9 mouse cellular contexts compared by ENCODE assay signal in the genomic region with DNA sequence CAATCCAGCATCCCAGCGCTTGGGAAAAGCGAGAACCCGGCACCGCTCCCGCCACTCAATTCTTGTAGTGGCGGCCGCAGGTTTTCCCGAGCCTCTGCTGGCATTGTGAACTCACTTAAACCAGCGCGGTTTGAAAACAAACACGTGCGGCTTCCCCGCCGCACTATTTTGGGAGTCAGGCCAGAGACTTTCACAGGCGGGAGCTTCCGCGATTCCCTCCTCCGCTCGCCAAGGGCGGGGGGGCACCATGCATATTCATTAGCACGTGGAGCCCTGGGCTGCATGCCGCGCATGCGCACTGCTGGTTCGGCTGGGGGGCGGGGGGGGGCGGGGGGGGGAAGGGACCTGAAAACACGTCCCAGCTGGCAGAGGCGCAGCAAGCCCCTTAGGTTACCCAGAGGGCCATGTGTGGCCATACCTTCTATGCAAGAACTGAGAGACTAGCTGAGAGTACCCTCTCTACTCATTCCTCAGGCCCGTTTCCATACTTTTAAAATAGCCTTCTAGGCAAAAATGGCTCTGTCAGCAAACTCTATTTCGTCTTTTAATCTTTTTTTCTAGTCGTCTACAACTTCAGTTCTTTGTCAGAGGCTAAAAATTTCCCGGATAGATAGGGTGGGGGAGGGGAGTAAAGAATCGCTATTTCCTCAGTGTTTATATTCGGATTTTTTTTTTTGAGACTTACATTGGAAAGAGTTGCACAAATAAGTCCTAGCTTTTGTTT. TPM values are rescaled to one million over a fixed set of nuclear protein-coding genes. Genes with fewer than 3 reads are reported as not detected.
DNase-seq lines count a peak whose midpoint lies in the region; ATAC-seq lines count a peak whose summit lies in the region.
"Had no signal": no experiment of that assay in that cellular context is flagged by ENCODE, and none has a peak within 500 bp of the region (broad histone marks: within the 10 kb centered on the region; RNA-seq: fewer than 3 reads in every experiment).

No protein-coding gene starts in this region.

- WGBS in heart, embryonic 15.5 days, result 1% methylated on average over 35 of the region's 35 CpGs
- under 1% methylated on average over 34 of the region's 35 CpGs for WGBS in embryonic facial prominence, embryonic 13.5 days
- WGBS in limb, embryonic 13.5 days, result under 1% methylated on average over 33 of the region's 35 CpGs

- no peaks in the 10 kb centered on the region for H3K9me3 ChIP-seq in heart, embryonic 15.5 days (replicated peaks)
- H3K9me3 ChIP-seq in embryonic facial prominence, embryonic 13.5 days, result no peaks in the 10 kb centered on the region
- no peaks in the 10 kb centered on the region for H3K9me3 ChIP-seq in limb, embryonic 13.5 days

- no peak overlapping the region for H3K27ac ChIP-seq in heart, embryonic 15.5 days
- no peak overlapping the region for H3K27ac ChIP-seq in embryonic facial prominence, embryonic 13.5 days
- H3K27ac ChIP-seq in limb, embryonic 13.5 days, result no peak overlapping the region

- no peak overlapping the region for H3K9ac ChIP-seq in heart, embryonic 15.5 days
- no peak overlapping the region for H3K9ac ChIP-seq in embryonic facial prominence, embryonic 13.5 days
- no peak overlapping the region for H3K9ac ChIP-seq in limb, embryonic 13.5 days

- ATAC-seq in heart, embryonic 15.5 days (replicated peaks; ENCODE audit: insufficient number of reproducible peaks, insufficient read depth, low FRiP score, low read depth), result 0 out of 2 replicates have a peak, but pooled peaks have one; percentile 50
- peak; percentile 26; the same call in 1 of the 2 replicates for ATAC-seq in embryonic facial prominence, embryonic 13.5 days (ENCODE audit: insufficient number of reproducible peaks, insufficient read depth, low FRiP score, low TSS enrichment, low read depth)
- ATAC-seq in limb, embryonic 13.5 days (ENCODE audit: low FRiP score, low read depth), result peak; percentile 62

- H3K4me2 ChIP-seq in heart, embryonic 15.5 days, result peak overlapping the region; percentile 58
- H3K4me2 ChIP-seq in embryonic facial prominence, embryonic 13.5 days, result peak overlapping the region; percentile 51
- H3K4me2 ChIP-seq in limb, embryonic 13.5 days (replicated peaks), result peak overlapping the region; percentile 54

- H3K36me3 ChIP-seq in heart, embryonic 15.5 days, result no peaks in the 10 kb centered on the region
- no peaks in the 10 kb centered on the region for H3K36me3 ChIP-seq in embryonic facial prominence, embryonic 13.5 days
- no peaks in the 10 kb centered on the region for H3K36me3 ChIP-seq in limb, embryonic 13.5 days
- H3K36me3 ChIP-seq: G1E had no signal

- peak overlapping the region; percentile 34 for H3K4me3 ChIP-seq in heart, embryonic 15.5 days
- peak overlapping the region; percentile 32 for H3K4me3 ChIP-seq in embryonic facial prominence, embryonic 13.5 days
- H3K4me3 ChIP-seq in limb, embryonic 13.5 days, result peak overlapping the region; percentile 29

- H3K4me1 ChIP-seq in heart, embryonic 15.5 days (replicated peaks), result peaks cover 10% of the 10 kb centered on the region
- H3K4me1 ChIP-seq in embryonic facial prominence, embryonic 13.5 days, result no peaks in the 10 kb centered on the region; the same call in 1 of the 2 replicates
- H3K4me1 ChIP-seq in limb, embryonic 13.5 days, result 0 out of 2 replicates have a peak, but pooled peaks cover 6% of the 10 kb centered on the region

- DNase-seq in heart, adult 9 months (ENCODE audit: low spot score in 2 of 2), result no peak
- DNase-seq in ZHBTc4 (ENCODE audit: low read depth, low spot score), result peak; percentile 79
- DNase-seq in skeletal muscle tissue, adult 2 months (ENCODE audit: low read depth, low spot score), result peak; percentile 14
- DNase-seq in urinary bladder, postnatal 36 days (ENCODE audit: low spot score in 2 of 2), result no peak
- no peak for DNase-seq in ovary, postnatal 14 days (ENCODE audit: low spot score)

- H3K27me3 ChIP-seq in heart, embryonic 15.5 days, result peaks cover 93% of the 10 kb centered on the region
- peaks cover 92% of the 10 kb centered on the region for H3K27me3 ChIP-seq in embryonic facial prominence, embryonic 13.5 days
- peaks cover 89% of the 10 kb centered on the region for H3K27me3 ChIP-seq in limb, embryonic 13.5 days

RNA-seq across cellular contexts. Expression of gene Zic4, which starts 6.4 kb away (rescaled TPM):
- 0.10 TPM in 1 of 2 replicates, not detected in the other for polyA plus RNA-seq in heart, embryonic 15.5 days (2015; fragmentation: Nextera tagmentation; extraction: Ambion mirVana)
- 0.77 and 0.89 TPM in 2 replicates for polyA plus RNA-seq in embryonic facial prominence, embryonic 13.5 days (2015; fragmentation: Nextera tagmentation; extraction: Ambion mirVana)
- 0.33 and 0.41 TPM in 2 replicates for polyA plus RNA-seq in limb, embryonic 13.5 days (2015; fragmentation: Nextera tagmentation; extraction: Ambion mirVana)
- polyA plus RNA-seq: G1E had no signal

RNA-seq across cellular contexts. Expression of gene Zic1, which starts 9.8 kb away (rescaled TPM):
- polyA plus RNA-seq in heart, embryonic 15.5 days (2015; fragmentation: Nextera tagmentation; extraction: Ambion mirVana), result 0.11 and 0.13 TPM in 2 replicates
- 0.47 and 0.49 TPM in 2 replicates for polyA plus RNA-seq in embryonic facial prominence, embryonic 13.5 days (2015; fragmentation: Nextera tagmentation; extraction: Ambion mirVana)
- 0.22 and 0.28 TPM in 2 replicates for polyA plus RNA-seq in limb, embryonic 13.5 days (2015; fragmentation: Nextera tagmentation; extraction: Ambion mirVana)
- polyA plus RNA-seq: G1E had no signal

Comparison
In these comparisons a context has a peak if more than half of its experiments do, and no peak if none do; other contexts are left out.
1. DNase-seq: peak in ZHBTc4 (single experiment) and skeletal muscle tissue, adult 2 months (single experiment); none in heart, adult 9 months (0 of 2), urinary bladder, postnatal 36 days (0 of 2) and ovary, postnatal 14 days (single experiment).
2. Peak in every context shown above with its lines, with median percentiles within 50 percentile points of each other: ATAC-seq, H3K4me2 ChIP-seq and H3K4me3 ChIP-seq.